Mouse (Mus musculus) ES-Bruce4 (cell line): ENCODE measurements around the gene Uqcrq. TPM values are rescaled to one million over a fixed set of nuclear protein-coding genes. Genes with fewer than 3 reads are reported as not detected.
A peak's percentile ranks its signal among the peaks of the same experiment; 100 is the strongest.

Experiments
- H3K27ac ChIP-seq: 2 replicates; pipeline ENCODE4 v1.5.1; 2012; ENCODE audit warnings: low read length, inconsistent platforms; ENCODE audit not compliant: insufficient read depth
- H3K27me3 ChIP-seq: 2 replicates; pipeline ENCODE4 v1.6.1; 2012; ENCODE audit warnings: mild to moderate bottlenecking, low read length, inconsistent platforms; ENCODE audit not compliant: control insufficient read depth, poor library complexity, insufficient read depth, severe bottlenecking
- H3K36me3 ChIP-seq: 2 replicates; pipeline ENCODE4 v1.6.1; 2012; ENCODE audit warnings: inconsistent platforms, mild to moderate bottlenecking, low read length, moderate library complexity; ENCODE audit not compliant: control insufficient read depth, poor library complexity, insufficient read depth, severe bottlenecking
- H3K4me1 ChIP-seq: one replicate; pipeline ENCODE4 v1.8.1; 2011; ENCODE audit warnings: low read length; ENCODE audit not compliant: control insufficient read depth, insufficient read depth
- H3K4me3 ChIP-seq: 2 replicates; pipeline ENCODE4 v1.5.1; 2011; ENCODE audit warnings: low read depth, mild to moderate bottlenecking, low read length
- H3K9ac ChIP-seq: 2 replicates; pipeline ENCODE4 v1.6.1; 2012; ENCODE audit warnings: low read depth, mild to moderate bottlenecking, inconsistent platforms; ENCODE audit not compliant: poor library complexity, severe bottlenecking
- H3K9me3 ChIP-seq: replicated peaks from 2 replicates; pipeline ENCODE4 v1.6.1; 2012; ENCODE audit warnings: mild to moderate bottlenecking, low read length, inconsistent platforms; ENCODE audit not compliant: control insufficient read depth, poor library complexity, insufficient read depth, severe bottlenecking
- CTCF ChIP-seq: IDR thresholded peaks from one replicate; pipeline ENCODE4 v1.8.1; 2011; ENCODE audit warnings: low read depth, low read length
- EP300 ChIP-seq: IDR thresholded peaks from 2 replicates; pipeline ENCODE4 v1.6.1; 2011; ENCODE audit warnings: low read depth, low read length; ENCODE audit not compliant: insufficient read depth
- POLR2A ChIP-seq: IDR thresholded peaks from one replicate; pipeline ENCODE4 v1.8.1; 2011; ENCODE audit warnings: low read length; ENCODE audit not compliant: insufficient read depth
- polyA plus RNA-seq: library from polyadenylated mRNA; stranded (reverse); fragments of >200 nt; gene quantifications from 2 replicates; pipeline ENCODE4 v1.2.4, GENCODE M21; 2011; ENCODE audit warnings: low read depth; ENCODE audit not compliant: missing spikeins, insufficient read depth, insufficient read length

Gene Uqcrq
- polyA plus RNA-seq, 1 experiment = 210 TPM

GRCm38 (mm10) chr11:53446183-53446582 lies 15.6 kb upstream of the Uqcrq start:
- no peaks in the 10 kb centered on the region for H3K27me3 ChIP-seq
- H3K4me1 ChIP-seq = no peaks in the 10 kb centered on the region
- H3K36me3 ChIP-seq = no peaks in the 10 kb centered on the region
- H3K9ac ChIP-seq = no peak overlapping the region
- H3K4me3 ChIP-seq = no peak overlapping the region
- H3K27ac ChIP-seq = no peak overlapping the region
- no peaks in the 10 kb centered on the region for H3K9me3 ChIP-seq
- TF ChIP-seq CTCF (no peak), EP300 (no peak), POLR2A (no peak)

- H3K27ac ChIP-seq = no peak overlapping the region
- no peaks in the 10 kb centered on the region for H3K27me3 ChIP-seq
- no peaks in the 10 kb centered on the region for H3K4me1 ChIP-seq
- H3K9me3 ChIP-seq = no peaks in the 10 kb centered on the region
- H3K36me3 ChIP-seq = no peaks in the 10 kb centered on the region
- H3K4me3 ChIP-seq = no peak overlapping the region
- TF ChIP-seq POLR2A (no peak), EP300 (no peak), CTCF (no peak)
- H3K9ac ChIP-seq = no peak overlapping the region
Measured at GRCm38 (mm10) chr11:53445562-53445961, 14.9 kb upstream of the Uqcrq start.

GRCm38 (mm10) chr11:53443861-53444260 lies 13.2 kb upstream of the Uqcrq start:
- Histone ChIP-seq H3K27me3 (no peaks in the 10 kb centered on the region), H3K4me1 (no peaks in the 10 kb centered on the region), H3K9me3 (no peaks in the 10 kb centered on the region), H3K9ac (no peak overlapping the region), H3K27ac (no peak overlapping the region), H3K36me3 (no peaks in the 10 kb centered on the region), H3K4me3 (no peak overlapping the region)
- TF ChIP-seq CTCF (peak; percentile 55), POLR2A (no peak)

- H3K27me3 ChIP-seq = no peaks in the 10 kb centered on the region
- no peak overlapping the region for H3K27ac ChIP-seq
- no peaks in the 10 kb centered on the region for H3K9me3 ChIP-seq
- no peaks in the 10 kb centered on the region for H3K4me1 ChIP-seq
- TF ChIP-seq POLR2A = no peak
- TF ChIP-seq EP300 = no peak
- TF ChIP-seq CTCF = no peak
- H3K9ac ChIP-seq = no peak overlapping the region
- H3K4me3 ChIP-seq = no peak overlapping the region
- H3K36me3 ChIP-seq = no peaks in the 10 kb centered on the region
Measured at GRCm38 (mm10) chr11:53441921-53442320, 11.3 kb upstream of the Uqcrq start.

GRCm38 (mm10) chr11:53436338-53436737 lies 5.7 kb upstream of the Uqcrq start:
- H3K4me1 ChIP-seq = no peaks in the 10 kb centered on the region
- no peak overlapping the region for H3K27ac ChIP-seq
- H3K4me3 ChIP-seq = no peak overlapping the region
- H3K9ac ChIP-seq = no peak overlapping the region
- TF ChIP-seq EP300 = no peak
- no peak for TF ChIP-seq CTCF
- no peak for TF ChIP-seq POLR2A
- no peaks in the 10 kb centered on the region for H3K36me3 ChIP-seq
- H3K9me3 ChIP-seq = no peaks in the 10 kb centered on the region
- no peaks in the 10 kb centered on the region for H3K27me3 ChIP-seq

- no peak overlapping the region for H3K9ac ChIP-seq
- H3K4me1 ChIP-seq = no peaks in the 10 kb centered on the region
- H3K27ac ChIP-seq = no peak overlapping the region
- TF ChIP-seq CTCF = no peak
- TF ChIP-seq EP300 = no peak
- TF ChIP-seq POLR2A = no peak
- no peaks in the 10 kb centered on the region for H3K36me3 ChIP-seq
- no peaks in the 10 kb centered on the region for H3K27me3 ChIP-seq
- H3K4me3 ChIP-seq = no peak overlapping the region
- no peaks in the 10 kb centered on the region for H3K9me3 ChIP-seq
Measured at GRCm38 (mm10) chr11:53435504-53435903, 4.9 kb upstream of the Uqcrq start.
